Mouse (Mus musculus): ENCODE measurements around the gene Slc4a4. TPM values are rescaled to one million over a fixed set of nuclear protein-coding genes. Genes with fewer than 3 reads are reported as not detected.

The Slc4a4 gene
- polyA plus RNA-seq, 1 experiment = 8.3 TPM

GRCm38 (mm10) chr5:89056370-89056769, 169.8 kb downstream of the Slc4a4 start:
- H3K27me3 ChIP-seq (ENCODE audit: control insufficient read depth, insufficient read depth, low read length, poor library complexity, severe bottlenecking) = no peaks in the 10 kb centered on the region; the same call in 1 of the 2 replicates
- no peak overlapping the region for H3K27ac ChIP-seq (ENCODE audit: insufficient read depth, low read length)
- TF ChIP-seq EP300 (IDR thresholded peaks at IDR 0.05; ENCODE audit: insufficient read depth, low read depth, low read length) (no peak), POLR2A (IDR thresholded peaks at IDR 0.05; ENCODE audit: insufficient read depth, low read length) (no peak), CTCF (IDR thresholded peaks at IDR 0.05; ENCODE audit: low read depth, low read length) (no peak)

GRCm38 (mm10) chr5:89061097-89061496, 174.5 kb downstream of the Slc4a4 start:
- Histone ChIP-seq H3K27ac (ENCODE audit: insufficient read depth, low read length) (no peak overlapping the region), H3K9ac (ENCODE audit: low read depth, poor library complexity, severe bottlenecking) (no peak overlapping the region), H3K4me1 (ENCODE audit: control insufficient read depth, insufficient read depth, low read length) (no peaks in the 10 kb centered on the region), H3K4me3 (ENCODE audit: low read depth, low read length) (no peak overlapping the region), H3K9me3 (replicated peaks; ENCODE audit: control insufficient read depth, insufficient read depth, low read length, poor library complexity, severe bottlenecking) (no peaks in the 10 kb centered on the region), H3K36me3 (ENCODE audit: control insufficient read depth, insufficient read depth, low read length, poor library complexity, severe bottlenecking) (no peaks in the 10 kb centered on the region), H3K27me3 (ENCODE audit: control insufficient read depth, insufficient read depth, low read length, poor library complexity, severe bottlenecking) (no peaks in the 10 kb centered on the region; the same call in 1 of the 2 replicates)
- TF ChIP-seq CTCF (IDR thresholded peaks at IDR 0.05; ENCODE audit: low read depth, low read length) = no peak
- no peak for TF ChIP-seq POLR2A (IDR thresholded peaks at IDR 0.05; ENCODE audit: insufficient read depth, low read length)
- no peak for TF ChIP-seq EP300 (IDR thresholded peaks at IDR 0.05; ENCODE audit: insufficient read depth, low read depth, low read length)

More at GRCm38 (mm10) chr5:89056370-89056769, 169.8 kb downstream of the Slc4a4 start:
- Histone ChIP-seq H3K36me3 (ENCODE audit: control insufficient read depth, insufficient read depth, low read length, poor library complexity, severe bottlenecking) (no peaks in the 10 kb centered on the region), H3K4me3 (ENCODE audit: low read depth, low read length) (no peak overlapping the region), H3K9ac (ENCODE audit: low read depth, poor library complexity, severe bottlenecking) (no peak overlapping the region), H3K4me1 (ENCODE audit: control insufficient read depth, insufficient read depth, low read length) (no peaks in the 10 kb centered on the region), H3K9me3 (replicated peaks; ENCODE audit: control insufficient read depth, insufficient read depth, low read length, poor library complexity, severe bottlenecking) (no peaks in the 10 kb centered on the region)

- TF ChIP-seq EP300 (IDR thresholded peaks at IDR 0.05; ENCODE audit: insufficient read depth, low read depth, low read length) (no peak), POLR2A (IDR thresholded peaks at IDR 0.05; ENCODE audit: insufficient read depth, low read length) (no peak), CTCF (IDR thresholded peaks at IDR 0.05; ENCODE audit: low read depth, low read length) (no peak)
- Histone ChIP-seq H3K36me3 (ENCODE audit: control insufficient read depth, insufficient read depth, low read length, poor library complexity, severe bottlenecking) (no peaks in the 10 kb centered on the region), H3K27me3 (ENCODE audit: control insufficient read depth, insufficient read depth, low read length, poor library complexity, severe bottlenecking) (no peaks in the 10 kb centered on the region; the same call in 1 of the 2 replicates), H3K4me1 (ENCODE audit: control insufficient read depth, insufficient read depth, low read length) (no peaks in the 10 kb centered on the region), H3K9ac (ENCODE audit: low read depth, poor library complexity, severe bottlenecking) (no peak overlapping the region), H3K9me3 (replicated peaks; ENCODE audit: control insufficient read depth, insufficient read depth, low read length, poor library complexity, severe bottlenecking) (no peaks in the 10 kb centered on the region), H3K4me3 (ENCODE audit: low read depth, low read length) (no peak overlapping the region), H3K27ac (ENCODE audit: insufficient read depth, low read length) (no peak overlapping the region)
Observed at GRCm38 (mm10) chr5:89062286-89062685, 175.7 kb downstream of the Slc4a4 start.

- TF ChIP-seq CTCF (IDR thresholded peaks at IDR 0.05; ENCODE audit: low read depth, low read length) (no peak), POLR2A (IDR thresholded peaks at IDR 0.05; ENCODE audit: insufficient read depth, low read length) (no peak), EP300 (IDR thresholded peaks at IDR 0.05; ENCODE audit: insufficient read depth, low read depth, low read length) (no peak)
- H3K27me3 ChIP-seq (ENCODE audit: control insufficient read depth, insufficient read depth, low read length, poor library complexity, severe bottlenecking) = no peaks in the 10 kb centered on the region
- H3K4me3 ChIP-seq (ENCODE audit: low read depth, low read length) = no peak overlapping the region
Observed at GRCm38 (mm10) chr5:89067111-89067510, 180.5 kb downstream of the Slc4a4 start.

GRCm38 (mm10) chr5:89068072-89068471, 181.5 kb downstream of the Slc4a4 start:
- Histone ChIP-seq H3K4me1 (ENCODE audit: control insufficient read depth, insufficient read depth, low read length) (no peaks in the 10 kb centered on the region), H3K9me3 (replicated peaks; ENCODE audit: control insufficient read depth, insufficient read depth, low read length, poor library complexity, severe bottlenecking) (no peaks in the 10 kb centered on the region), H3K27ac (ENCODE audit: insufficient read depth, low read length) (no peak overlapping the region), H3K9ac (ENCODE audit: low read depth, poor library complexity, severe bottlenecking) (no peak overlapping the region), H3K4me3 (ENCODE audit: low read depth, low read length) (no peak overlapping the region), H3K27me3 (ENCODE audit: control insufficient read depth, insufficient read depth, low read length, poor library complexity, severe bottlenecking) (no peaks in the 10 kb centered on the region), H3K36me3 (ENCODE audit: control insufficient read depth, insufficient read depth, low read length, poor library complexity, severe bottlenecking) (no peaks in the 10 kb centered on the region)
- TF ChIP-seq POLR2A (IDR thresholded peaks at IDR 0.05; ENCODE audit: insufficient read depth, low read length) (no peak), EP300 (IDR thresholded peaks at IDR 0.05; ENCODE audit: insufficient read depth, low read depth, low read length) (no peak), CTCF (IDR thresholded peaks at IDR 0.05; ENCODE audit: low read depth, low read length) (no peak)

More at GRCm38 (mm10) chr5:89067111-89067510, 180.5 kb downstream of the Slc4a4 start:
- Histone ChIP-seq H3K36me3 (ENCODE audit: control insufficient read depth, insufficient read depth, low read length, poor library complexity, severe bottlenecking) (no peaks in the 10 kb centered on the region), H3K9me3 (replicated peaks; ENCODE audit: control insufficient read depth, insufficient read depth, low read length, poor library complexity, severe bottlenecking) (no peaks in the 10 kb centered on the region), H3K9ac (ENCODE audit: low read depth, poor library complexity, severe bottlenecking) (no peak overlapping the region), H3K27ac (ENCODE audit: insufficient read depth, low read length) (no peak overlapping the region), H3K4me1 (ENCODE audit: control insufficient read depth, insufficient read depth, low read length) (no peaks in the 10 kb centered on the region)

GRCm38 (mm10) chr5:89070051-89070450, 183.4 kb downstream of the Slc4a4 start:
- Histone ChIP-seq H3K9ac (ENCODE audit: low read depth, poor library complexity, severe bottlenecking) (no peak overlapping the region), H3K9me3 (replicated peaks; ENCODE audit: control insufficient read depth, insufficient read depth, low read length, poor library complexity, severe bottlenecking) (no peaks in the 10 kb centered on the region), H3K27ac (ENCODE audit: insufficient read depth, low read length) (no peak overlapping the region), H3K4me1 (ENCODE audit: control insufficient read depth, insufficient read depth, low read length) (no peaks in the 10 kb centered on the region), H3K27me3 (ENCODE audit: control insufficient read depth, insufficient read depth, low read length, poor library complexity, severe bottlenecking) (no peaks in the 10 kb centered on the region), H3K36me3 (ENCODE audit: control insufficient read depth, insufficient read depth, low read length, poor library complexity, severe bottlenecking) (no peaks in the 10 kb centered on the region), H3K4me3 (ENCODE audit: low read depth, low read length) (no peak overlapping the region)
- TF ChIP-seq POLR2A (IDR thresholded peaks at IDR 0.05; ENCODE audit: insufficient read depth, low read length) = no peak
- no peak for TF ChIP-seq CTCF (IDR thresholded peaks at IDR 0.05; ENCODE audit: low read depth, low read length)
- TF ChIP-seq EP300 (IDR thresholded peaks at IDR 0.05; ENCODE audit: insufficient read depth, low read depth, low read length) = no peak
